Mouse (Mus musculus) right cerebral cortex, postnatal 36 days (tissue): ENCODE results near the gene Tctn1.

Experiments
- DNase-seq, 2 experiments: peaks; one replicate each; pipeline ENCODE4 v3.0.0; 2022; ENCODE audit warnings: low spot score in 2 of 2, mixed read lengths in 1 of 2

Gene Tctn1

DNA sequence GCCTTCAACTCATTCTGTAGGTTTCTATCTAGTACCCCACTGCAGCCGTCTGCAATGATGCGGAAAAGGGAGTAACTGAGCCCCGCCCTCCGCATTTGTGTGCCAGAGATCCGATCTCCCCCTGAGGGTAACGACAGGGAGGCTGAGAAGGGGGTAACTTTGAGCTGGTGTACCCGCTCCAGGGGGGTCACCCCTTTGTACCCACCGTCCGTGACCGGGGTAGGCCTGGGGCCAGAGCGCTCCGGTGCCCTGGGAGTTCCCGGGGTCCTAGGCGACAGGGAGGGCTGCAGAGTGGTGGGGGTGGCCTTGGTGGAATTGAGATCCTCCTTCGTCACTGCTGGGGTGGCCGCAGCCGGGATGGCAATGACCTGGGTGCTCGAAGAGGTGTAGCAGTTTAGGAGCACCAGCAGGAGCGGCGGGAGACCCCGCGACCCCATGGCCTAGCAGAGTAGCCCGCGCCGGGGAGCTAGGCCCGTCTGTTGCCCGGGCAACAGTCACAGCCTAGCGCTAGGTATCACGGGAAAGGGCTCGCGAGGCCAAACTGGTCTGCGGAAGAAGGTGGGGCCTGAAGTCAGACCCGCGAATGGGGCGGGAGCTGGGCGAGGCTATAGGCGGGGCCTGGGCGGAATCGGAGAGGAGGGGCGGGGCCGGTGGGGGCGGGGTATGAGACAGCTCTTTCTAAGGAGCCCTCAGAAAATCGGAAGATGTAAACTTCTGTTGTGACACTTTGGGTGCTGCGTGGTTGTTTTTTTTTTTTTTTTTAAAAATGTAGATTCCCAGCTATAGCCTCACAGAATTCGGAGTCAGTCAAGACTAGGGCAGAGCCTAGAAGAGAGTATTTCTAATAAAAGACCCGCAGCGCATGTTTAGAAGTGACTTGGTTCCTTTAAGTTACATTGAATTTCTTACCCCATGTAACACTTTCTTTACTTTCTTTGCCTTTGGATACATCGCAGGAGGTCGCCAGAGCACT lies at the start of gene Tctn1:
Gene Tctn1, minus strand, starts transcription at position 528 of the 973 bp plus-strand sequence.
- peak; percentile 76 to 80 for DNase-seq

DNA sequence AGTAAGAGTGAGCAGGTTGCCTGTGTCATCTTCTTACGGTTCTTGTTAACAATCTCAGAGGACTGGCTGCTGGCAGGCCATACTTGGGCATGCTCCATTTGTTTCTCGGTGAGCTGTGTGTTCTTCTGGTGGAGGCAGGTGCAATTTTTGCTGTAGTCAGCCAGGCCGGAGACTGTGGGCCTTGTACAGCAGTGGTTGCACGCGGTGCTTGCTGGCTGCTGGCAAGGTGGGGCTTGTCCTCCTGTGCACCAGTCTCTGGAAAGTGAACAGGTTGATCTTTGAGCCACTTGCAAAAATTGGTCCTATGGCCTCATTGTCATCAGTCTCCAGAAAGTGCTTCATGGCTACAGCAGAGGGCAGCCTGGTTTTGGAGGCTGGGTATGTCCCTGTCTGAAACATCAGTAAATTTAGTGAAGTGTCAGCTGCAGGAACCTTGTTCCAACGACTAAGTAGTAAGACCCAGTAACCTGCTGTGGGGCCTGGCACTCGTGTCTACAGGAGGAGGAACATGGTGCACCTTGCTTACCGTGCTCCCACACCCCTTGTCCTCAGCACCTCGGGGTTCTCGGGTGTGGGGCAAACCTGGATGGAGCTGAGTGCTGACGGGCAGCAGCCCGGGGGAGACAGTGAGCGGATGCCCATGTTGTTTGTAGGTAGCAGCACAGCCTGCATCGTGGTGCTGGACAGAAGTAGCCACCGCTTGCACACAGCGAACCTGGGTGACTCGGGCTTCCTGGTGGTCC lies 48.9 kb upstream of the Tctn1 start:
- DNase-seq: no peak

GRCm38 (mm10) chr5:122312346-122312745 lies 48.1 kb upstream of the Tctn1 start:
- no peak for DNase-seq

DNA sequence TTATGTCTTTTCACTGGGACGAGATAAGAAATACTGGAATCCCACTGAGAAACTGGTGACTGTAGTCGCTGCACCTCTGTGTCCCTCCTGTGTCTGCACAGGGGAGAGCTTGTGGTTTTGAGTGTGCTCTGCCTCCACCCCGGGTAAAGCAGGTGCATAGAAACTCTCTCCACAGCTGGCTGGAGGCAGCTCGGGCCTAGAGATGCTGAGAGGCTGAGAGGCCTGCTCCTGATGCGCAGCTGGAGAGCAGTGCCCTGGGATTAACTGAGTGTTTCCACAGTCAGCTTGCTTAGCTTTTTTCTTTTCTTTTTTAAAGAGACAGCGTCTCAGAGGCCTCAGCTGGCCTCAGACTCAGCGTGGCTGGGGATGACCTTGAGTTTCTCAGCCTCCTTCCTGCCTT lies 47.4 kb upstream of the Tctn1 start:
- DNase-seq: no peak

DNA sequence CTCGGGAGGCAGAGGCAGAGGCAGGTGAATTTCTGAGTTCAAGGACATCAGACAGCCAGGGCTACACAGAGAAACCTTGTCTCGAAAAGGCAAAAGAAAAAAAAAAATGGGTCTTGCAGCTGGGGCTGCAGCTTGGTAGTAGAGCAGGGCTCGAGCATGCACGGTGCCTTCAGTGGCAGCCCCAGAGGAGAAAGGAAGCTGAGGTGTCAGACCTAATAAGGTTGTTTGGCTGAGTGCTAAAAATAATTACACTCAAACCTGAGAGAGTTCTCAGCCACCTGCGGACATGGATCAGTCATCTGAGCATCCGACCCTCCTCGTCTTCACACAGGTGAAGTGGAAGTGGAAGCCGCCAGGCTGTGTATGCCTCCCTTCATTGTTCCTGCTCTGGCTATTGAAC lies 46.4 kb upstream of the Tctn1 start:
- DNase-seq: no peak

DNA sequence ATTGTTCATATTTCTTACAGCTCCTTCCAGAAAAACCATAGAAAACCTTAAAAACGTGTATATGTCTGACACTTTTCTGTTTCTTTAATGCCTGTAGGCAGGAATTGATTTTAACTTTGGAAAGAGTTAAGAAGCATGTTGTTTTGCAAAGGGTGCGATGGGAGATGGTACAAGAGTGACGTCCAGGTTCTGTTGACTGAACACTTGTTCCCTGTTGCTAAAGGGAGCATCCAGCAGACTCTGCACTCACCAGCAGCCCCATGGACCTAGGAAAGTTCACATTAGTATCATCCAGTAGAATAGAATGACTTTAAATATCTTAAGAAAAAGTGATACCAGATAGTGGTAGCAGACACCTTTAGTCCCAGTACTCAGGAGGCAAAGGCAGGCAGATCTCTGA lies 42.3 kb upstream of the Tctn1 start:
- no peak for DNase-seq

DNA sequence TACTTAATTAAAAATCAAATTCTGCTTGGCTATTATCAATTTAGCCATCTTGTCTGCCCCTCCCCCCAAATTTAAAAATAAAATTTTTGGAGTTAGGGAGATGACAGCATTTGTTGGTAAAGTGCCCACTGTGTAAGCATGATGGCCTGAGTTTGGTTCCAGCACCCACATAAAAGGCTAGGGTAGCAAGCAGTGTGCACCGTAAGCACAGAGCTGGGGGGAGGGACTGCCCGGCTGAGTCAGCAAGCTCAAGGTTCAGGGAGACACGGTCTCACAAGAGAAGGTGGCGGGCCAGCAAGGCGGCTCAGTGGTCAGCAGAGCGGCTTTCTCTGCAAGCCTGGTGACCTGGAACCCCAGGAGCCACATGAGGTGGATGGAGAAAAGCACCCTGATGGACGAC lies 41.2 kb upstream of the Tctn1 start:
- DNase-seq: no peak

DNA sequence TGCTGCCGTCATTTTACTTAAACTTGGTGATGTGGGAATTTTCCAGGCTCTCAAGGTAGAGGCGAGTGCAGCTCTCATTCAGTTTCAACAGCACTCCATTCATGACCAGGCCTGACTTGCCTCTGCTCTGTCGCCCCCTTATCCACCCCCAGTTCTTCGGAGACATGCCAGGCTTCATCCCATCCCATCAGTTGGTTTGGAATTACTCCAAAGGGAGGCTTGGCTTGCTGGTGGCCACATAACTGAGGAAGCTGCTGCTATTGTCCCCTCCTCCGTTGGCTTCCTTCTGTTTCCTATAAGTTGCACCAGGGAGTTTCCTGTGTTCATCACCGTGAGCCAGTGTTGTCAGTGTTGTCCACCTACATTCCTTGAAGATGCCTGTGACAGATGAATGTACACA lies 40.3 kb upstream of the Tctn1 start:
- no peak for DNase-seq

DNA sequence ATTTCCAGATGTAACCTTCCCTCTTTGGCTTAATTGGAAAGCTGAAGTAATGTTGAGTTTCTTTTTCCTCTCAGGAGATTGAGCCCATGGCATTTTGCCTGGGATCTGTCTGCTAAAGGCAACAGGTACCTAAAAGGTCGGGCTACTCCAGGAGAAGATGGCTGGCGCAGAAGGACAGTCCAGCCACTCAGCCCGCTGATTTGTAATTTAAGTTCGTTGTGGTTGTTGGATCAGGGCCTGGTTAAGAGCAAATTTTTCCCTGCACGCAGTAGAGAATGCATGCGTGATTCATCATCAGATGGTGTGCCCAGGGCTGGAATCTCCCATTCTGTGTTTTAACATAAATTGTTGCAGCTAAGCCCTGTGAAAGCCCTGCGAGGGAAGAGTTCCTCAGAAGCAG lies 39.7 kb upstream of the Tctn1 start:
- no peak for DNase-seq

GRCm38 (mm10) chr5:122302810-122303745 lies 38.8 kb upstream of the Tctn1 start:
- DNase-seq: no peak

DNA sequence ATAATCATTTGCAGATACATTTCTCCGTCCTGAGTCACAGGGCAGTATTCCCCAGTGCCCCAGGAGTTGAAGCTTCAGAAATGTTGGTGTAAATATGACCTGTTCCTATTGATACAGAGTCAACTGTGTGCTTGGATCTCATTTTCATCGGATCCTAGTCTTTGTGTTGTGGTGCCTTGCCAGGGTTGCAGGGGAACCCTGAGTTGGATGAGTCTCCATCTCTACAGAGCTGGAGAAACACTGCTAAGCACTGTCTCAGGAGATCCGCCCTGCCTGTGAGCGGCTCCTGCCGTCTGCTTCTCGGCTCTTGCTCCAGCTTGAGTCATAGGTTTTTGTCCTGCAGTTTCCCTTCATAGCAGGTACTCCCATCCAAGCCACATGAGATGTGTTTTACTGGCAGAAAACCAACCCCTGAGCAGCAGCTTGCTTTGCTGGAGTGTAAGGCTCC lies 35.8 kb upstream of the Tctn1 start:
- no peak for DNase-seq

DNA sequence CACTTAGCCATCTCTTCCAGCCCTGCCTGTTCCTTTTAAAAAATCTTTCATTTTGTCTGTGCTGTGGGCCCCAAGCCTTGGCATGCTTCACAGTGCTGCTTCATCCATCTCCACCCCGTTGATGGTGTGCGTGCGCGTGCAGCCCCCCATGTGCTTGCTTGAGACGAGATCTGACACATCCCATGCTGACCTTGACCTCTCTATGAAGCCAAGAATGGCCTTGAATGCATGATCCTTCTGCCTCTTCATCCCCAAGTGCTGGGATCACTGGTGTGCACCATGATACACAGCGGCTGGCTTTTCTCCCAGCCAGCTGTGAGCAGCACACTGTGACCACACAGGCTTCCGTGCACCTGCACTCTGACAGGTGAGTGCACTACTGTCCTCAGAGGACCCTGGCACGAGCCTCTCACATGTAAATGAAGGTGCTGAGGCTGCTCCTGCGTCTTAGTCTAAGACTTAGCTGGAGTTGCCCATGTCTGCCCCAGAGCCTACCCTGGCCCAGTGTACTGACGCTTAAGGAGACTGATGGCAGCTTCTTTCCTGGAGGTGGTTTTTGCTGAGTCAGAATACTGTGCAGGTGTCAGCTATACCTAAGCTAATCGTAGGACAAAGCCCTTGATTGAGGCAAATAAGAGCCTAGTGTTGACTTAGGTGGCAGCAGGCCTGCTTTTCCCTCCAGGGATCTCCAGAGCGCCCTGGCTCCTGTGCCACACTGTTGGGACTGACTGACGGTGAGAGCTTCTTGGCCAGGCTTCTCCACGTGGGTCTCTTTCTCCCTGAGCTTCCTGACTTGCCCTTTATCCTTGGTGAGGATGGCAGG lies 31.1 kb upstream of the Tctn1 start:
- DNase-seq: no peak

DNA sequence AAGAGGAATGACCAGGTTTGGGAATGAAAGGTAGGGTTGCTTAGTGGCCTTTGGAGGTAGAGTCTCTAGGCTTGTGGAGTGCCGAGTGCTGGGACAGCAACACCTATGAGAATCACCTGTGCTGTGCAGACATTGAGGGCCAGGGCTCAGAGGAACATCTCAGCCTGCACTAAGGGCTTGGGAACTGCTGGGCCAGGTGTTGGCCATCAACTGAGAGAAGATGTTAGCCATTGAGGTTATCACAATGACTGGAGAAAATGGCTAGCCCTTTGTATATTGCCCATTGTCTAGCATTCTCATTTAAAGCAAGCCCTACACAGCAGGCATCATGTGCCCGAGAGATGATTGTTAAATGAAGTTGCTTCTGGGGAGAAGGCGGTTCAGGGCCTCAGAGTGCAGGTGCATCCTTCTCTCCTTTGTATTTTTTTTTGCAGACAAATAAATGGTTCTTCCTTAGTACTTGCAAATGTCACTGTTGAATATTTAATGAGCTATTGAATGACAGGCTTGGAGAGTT lies 30.0 kb upstream of the Tctn1 start:
- no peak for DNase-seq

DNA sequence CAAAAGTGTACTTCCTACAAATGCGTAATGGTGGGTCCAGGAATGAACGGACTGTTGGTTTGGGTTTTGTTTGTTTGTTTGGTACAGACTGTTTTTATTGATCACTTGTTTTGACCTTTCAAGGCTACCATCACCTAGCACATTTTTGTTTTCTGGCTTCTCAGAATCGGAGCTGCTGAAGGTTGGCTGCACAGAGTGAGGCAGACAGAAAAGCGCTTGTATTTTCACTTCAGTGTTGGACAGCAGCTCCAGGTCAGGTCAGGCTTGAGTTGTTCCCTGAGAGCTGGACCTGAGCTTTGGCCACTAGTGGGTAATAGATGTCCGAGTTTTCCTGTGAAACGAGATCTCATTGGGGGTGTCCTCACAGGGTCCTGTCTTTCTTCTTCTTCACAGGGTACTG lies 28.9 kb upstream of the Tctn1 start:
- DNase-seq: no peak

DNA sequence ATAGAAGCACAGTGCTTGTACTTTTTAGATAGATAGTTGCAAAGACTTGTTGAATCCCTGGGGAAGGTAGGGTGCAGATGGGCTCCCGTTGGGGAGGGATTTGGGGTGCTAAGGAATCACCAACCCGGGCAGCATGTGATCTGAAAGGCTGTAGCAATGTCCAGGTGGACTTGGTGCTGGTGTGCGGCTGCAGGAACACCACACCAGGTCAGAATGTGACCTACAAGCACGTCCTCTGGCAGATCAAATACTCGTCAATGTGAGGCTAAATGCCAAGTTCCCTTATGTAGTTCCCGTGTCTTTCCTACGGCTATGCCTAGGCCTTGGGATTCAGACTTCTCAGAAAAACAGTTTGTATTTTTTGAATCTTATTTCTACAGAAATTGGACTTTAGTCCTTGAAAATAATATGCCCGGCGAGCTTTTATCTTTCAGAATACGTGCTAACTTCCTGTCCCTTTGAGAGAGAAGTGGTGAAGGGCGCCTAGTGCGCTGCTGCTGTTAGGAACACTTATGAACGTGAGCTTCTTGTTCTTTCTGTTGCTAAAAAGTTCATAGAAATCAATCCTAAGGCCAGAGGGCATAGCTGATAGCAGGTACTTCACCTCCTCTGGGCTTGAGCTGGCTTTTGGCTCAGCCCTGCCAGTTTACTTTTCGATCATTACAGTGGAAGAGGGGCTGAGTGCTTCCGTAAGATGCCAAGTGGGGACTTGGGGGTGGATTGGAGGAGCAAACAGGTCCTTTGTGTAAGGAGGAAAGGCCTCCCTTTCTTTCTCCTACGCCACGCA lies 27.5 kb upstream of the Tctn1 start:
- no peak for DNase-seq

GRCm38 (mm10) chr5:122291149-122291548 lies 26.9 kb upstream of the Tctn1 start:
- DNase-seq: no peak

GRCm38 (mm10) chr5:122288147-122288811 lies 24.0 kb upstream of the Tctn1 start:
- no peak for DNase-seq

- DNase-seq: no peak
These were observed 22.8 kb upstream of the Tctn1 start for GRCm38 (mm10) chr5:122287026-122287425.

- DNase-seq: no peak
These were observed 21.9 kb upstream of the Tctn1 start for GRCm38 (mm10) chr5:122286191-122286590.
